Mouse (Mus musculus) cerebellum, adult 8-10 months (tissue): ENCODE data around the gene Slc22a21.

Source experiments
- DNase-seq: peaks from one replicate; pipeline ENCODE4 v3.0.0; 2022

The Slc22a21 gene

DNA sequence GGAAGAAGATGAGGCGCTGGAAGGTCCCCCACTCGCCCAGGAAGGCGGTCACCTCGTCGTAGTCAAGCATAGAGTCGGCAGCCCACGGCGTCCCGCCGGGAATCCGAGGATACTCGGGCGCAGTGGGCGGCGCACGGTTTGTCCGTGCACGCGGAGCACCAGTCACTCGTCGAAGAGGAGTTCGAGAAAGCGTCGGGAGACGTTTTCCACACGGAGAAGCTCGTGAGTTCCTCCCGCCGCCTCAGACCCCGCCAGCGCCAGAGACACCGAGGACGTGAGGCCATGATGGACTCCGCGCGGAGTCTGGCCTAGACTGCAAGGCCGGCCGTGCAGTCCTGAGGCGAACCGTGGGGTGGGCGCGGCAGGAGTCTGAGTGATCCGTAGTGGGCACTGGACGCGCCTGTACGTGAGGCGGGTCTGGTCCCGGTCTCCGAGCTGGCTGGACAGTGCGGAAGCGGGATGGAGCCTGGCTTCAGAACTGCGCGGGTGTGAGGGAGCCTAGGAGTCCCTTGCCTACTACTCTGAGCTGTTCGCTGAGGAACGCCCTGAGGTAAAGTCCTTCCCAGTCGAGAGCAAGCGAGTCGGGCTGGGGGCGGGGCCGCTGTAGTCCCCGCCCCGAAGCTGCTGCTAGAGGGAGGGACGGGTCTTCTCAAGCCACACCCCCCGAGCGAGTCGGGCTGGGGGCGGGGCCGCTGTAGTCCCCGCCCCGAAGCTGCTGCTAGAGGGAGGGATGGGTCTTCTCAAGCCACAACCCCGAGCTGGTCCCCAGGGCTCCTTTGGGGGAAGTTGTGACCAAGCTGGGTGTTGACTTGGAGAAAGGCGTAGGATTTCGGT is at the start of gene Slc22a21:
TSS of gene Slc22a21 (minus strand) at position 545 of the 834 bp plus-strand sequence.
- DNase-seq, result peak; percentile 36

DNA sequence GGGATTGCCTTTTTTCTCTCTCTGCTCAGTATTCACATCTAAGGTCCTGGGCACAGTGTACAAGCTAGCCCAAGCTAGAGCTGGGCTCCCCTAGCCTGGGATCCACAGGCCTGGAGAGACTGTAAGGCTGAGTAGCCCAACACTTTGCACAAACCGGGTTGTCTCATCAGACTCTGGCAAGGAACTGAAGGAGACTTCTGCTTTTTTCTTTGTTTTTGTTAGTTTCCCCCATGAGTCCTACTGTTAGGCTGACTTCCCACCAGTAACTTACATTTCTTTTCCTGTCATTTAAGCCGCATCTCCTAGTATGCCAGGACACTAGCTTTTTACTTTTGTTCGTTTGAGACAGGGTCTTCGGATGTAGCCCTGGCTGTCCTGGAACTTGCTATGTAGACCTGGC is 48.9 kb upstream of the Slc22a21 start:
- peak; percentile 47 for DNase-seq

DNA sequence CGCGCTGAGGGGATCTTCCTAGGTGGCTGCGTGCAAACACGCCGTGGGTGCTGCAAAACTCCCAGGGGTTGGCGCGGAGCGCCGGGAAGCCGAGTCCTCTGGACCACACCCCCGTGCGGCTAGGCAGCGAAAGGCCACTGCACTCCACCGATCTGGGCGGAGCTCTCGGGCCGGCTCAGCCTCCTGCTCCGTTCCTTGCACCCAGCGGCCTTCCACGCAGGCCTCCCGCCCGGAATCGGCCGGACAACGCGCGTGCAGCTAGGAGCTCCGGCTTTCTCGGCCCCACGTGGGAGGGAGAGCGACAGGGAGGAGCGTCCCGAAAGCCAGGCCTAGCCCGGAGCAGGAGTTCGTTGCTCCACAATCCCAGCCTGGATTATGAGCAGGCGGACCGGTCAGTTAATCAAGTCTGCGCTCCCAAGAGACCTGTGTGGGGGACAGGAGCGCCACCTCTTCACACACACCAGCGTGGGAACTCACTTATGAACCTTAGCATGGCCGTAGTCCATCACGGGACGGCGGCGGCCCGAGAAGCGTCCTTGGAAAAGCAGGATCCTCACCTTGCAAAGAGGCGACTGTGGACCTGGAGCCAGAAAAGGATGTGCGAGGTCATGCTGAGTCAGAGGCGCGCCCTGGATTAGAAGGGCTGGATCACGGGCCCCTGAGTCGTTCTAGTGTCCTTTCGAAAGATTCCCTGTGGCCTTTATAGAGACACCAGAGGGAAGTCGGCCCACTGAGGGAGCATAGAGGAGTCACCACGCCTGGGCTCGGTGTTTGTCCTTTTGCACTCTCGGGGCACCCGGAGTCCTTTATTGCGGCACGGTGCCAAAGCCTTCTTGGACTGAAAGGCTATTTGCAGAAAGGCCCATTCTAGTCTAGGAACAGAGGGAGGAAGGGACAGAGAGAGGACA is 48.2 kb upstream of the Slc22a21 start, which contains the start of gene Slc22a4:
TSS of gene Slc22a4 (minus strand) at position 47 of the 908 bp plus-strand sequence.
- peak; percentile 85 for DNase-seq

DNA sequence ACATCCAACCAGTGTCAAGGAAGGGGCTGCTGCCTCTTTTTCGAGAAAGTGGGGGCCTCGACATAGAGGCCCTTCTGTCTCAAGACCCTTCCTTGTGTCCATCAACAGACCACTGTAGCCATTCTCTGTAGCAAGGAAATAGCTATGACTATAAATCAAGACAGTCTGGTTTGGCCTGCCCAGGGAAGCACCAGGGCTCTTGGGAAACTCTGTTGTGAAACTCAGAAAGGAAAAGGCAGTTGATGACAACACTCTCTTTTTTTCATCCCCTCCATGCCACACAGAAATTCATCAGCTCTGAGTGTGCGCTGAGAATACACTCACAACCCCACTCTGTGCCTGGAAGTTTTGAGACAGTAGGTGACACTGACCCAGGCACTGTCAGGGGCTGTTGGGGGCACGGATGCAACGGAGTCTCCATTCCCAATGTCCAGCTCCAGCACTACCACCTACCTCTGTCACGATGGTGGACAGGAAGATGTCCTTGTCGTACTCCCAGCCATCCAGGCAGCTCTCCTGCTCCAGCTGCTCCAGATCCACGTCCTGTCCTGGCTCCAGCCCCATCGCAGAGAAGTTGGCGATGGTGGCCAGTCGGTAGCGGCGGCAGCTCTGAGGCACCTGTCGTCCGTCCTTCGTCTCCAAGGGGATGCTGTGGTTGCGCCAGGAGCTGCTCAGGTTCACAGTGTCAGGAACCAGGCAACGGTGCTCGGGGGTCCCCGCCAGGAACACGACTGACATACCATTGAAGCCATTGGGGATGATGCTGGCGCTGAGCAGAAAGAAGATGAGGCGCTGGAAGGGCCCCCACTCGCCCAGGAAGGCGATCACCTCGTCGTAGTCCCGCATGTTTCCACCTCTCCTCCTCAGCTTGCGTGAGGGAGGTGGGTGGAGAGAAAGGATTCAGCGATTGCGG is 47.3 kb upstream of the Slc22a21 start:
- DNase-seq, result peak; percentile 60

DNA sequence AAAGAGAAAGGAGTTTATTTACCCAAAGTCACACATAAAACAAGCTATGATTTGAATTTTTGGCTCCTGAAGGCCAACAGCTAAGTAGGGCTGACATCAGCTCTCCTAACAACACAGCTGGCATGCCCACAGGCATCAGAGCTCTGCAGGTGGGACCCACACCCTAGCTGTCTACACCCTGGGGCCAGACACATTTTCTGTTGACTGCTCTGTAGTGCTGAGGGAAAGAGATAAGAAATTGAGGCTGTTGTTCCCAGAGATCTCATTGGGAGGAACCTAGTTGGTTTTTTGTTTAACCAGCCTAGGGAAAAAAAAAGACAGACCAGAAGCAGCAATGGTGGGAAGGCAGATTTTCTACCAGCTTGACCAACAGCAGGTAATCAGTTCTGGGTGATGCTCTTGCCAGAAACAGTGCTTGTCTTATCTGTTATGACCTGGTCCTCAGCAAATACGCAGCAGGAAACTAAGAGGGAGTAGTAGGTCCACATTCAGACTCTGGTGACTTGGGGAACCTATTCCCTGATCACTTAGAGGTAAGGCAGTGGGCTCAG is 46.4 kb upstream of the Slc22a21 start:
- no peak for DNase-seq

DNA sequence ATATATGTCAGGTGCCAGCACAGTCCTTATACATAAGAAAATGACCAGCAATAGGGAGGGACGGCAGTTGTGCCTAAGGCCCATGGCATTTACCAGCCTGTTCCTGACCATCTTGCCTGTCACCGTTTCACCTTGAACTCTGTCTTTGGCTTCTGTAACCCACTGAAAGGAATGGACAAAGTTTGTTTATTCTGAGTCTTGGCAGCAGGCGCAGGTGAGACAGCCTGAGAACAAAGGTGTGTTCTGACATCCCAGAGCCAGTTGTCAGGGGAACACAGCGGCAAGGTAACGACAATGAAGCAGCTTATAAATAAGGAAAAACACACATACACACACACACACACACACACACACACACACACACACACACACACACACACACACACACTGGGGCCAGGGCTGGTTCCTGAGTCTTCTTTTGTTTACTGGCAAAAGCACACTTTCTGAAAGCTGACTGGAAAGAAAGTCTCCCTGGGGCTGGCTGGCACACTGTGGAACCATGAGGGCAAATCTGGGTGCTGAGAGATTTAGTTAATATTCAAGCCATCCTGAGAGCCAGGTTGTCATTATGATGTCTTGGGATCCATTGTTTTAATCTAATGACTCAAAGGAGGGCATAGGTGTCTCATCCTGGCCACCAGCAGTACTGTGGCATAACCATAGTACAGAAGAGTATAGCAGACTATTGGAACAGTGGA is 41.4 kb upstream of the Slc22a21 start:
- no peak for DNase-seq

DNA sequence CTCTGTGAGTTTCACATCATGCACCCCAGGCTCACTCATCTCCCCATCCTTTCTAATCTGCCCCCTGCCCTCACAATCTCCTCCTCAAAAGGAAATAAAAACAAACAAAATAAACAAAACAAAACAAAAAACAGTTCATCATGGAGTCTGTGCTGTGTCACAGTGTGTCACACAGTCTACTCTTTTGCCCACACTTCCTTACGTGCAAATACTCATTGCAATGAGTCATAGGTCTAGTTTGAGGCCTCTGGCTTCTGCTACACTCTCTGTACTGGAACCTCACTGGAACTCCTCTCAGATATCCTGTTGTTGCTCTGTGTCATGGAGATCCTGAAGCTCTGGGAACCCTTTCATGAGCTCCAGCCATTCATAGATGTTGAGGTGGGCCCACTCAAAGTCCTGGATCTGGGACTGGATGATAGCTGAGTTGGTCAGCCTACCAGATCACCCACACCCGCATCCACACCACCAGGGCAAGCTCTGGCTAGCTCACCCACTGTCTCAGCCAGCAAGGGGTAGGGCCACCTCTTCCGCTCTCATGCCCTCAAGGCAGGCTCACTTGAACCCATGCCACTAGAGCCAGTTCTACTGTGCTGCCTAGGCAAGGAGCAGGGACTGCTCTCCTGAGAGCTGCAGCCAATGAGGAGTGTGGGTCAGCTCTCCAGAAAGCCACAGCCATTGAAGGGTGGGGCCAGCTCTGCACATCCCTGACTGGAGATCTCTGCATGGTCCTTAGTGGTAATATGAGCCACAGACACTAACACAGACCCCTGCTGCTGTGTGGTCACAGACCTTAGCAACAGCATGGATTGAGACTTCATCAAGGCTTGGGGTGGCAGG is 39.0 kb upstream of the Slc22a21 start:
- no peak for DNase-seq

DNA sequence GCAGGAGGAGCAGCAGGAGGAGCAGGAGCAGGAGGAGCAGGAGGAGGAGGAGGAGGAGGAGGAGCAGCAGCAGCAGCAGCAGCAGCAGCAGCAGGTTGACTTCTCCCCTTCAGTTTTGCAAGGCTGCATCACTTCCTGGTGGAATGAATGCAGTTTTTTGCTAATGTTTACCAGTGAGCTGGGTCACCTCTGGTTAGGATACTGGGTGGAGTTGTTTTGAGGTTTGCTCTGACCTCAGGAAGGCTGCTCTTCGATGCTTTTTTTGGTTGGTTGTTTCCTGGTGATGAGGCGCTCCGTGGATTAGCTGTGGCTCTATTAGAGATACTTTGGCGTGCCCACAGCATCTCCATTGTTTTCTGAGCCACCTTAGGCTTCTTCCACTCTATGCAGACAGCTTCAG is 37.5 kb upstream of the Slc22a21 start:
- no peak for DNase-seq

DNA sequence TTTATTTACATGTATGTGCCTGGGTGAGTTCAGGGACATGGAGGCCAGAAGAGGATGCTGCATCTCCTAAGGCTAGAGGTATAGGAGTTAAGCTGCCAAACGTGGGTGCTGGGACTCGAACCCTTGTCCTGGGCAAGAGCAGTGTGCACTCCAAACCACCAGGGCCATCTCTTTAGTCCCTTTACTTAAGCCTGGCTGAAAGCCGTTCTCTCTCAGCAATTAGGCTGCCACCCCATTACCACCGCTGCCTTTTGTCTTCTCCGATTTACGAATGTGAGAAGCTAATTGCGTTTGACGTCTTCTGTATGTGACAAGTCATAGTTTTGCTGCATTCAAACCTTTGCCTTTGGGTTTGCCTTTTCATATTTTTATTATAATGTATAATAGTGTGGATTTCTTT is 35.9 kb upstream of the Slc22a21 start:
- DNase-seq, result no peak

DNA sequence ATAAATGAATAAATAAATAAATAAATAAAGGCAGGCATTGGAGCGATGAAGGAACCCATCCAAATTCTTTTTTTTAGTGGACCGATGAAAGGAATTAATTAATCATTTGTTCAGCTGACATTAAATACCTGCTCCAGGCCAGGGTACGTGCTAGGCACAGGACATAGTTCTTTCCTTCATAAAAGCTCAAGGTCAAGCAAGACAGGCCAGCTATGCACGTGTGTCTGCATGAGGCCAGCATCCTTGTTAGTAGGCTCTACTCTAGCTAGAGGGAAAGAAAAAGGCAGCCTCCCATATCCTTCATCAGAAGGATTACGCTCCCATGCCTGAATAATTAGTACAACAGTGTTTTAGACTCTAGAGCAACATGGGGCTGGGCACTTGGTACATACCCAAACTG is 32.8 kb upstream of the Slc22a21 start:
- no peak for DNase-seq

DNA sequence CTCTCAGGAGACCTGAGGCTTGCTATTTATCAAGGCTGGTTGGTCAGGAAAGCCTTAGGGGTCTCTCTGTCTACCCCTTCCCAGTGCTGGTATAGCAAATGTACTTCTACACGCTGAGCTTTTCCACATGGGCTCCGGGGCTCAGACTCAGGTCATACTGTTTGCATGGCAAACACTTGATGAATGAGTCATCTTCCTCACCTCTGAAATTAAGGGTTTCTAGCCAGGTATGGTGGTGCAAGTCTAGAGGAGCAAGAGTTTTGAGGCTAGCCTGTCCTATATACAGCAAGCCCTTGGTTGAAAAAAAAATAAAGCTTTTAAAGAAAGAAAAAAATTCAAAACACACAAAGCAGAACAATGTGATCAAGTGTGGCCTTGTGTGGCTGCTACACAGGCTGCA is 31.1 kb upstream of the Slc22a21 start:
- DNase-seq, result no peak

DNA sequence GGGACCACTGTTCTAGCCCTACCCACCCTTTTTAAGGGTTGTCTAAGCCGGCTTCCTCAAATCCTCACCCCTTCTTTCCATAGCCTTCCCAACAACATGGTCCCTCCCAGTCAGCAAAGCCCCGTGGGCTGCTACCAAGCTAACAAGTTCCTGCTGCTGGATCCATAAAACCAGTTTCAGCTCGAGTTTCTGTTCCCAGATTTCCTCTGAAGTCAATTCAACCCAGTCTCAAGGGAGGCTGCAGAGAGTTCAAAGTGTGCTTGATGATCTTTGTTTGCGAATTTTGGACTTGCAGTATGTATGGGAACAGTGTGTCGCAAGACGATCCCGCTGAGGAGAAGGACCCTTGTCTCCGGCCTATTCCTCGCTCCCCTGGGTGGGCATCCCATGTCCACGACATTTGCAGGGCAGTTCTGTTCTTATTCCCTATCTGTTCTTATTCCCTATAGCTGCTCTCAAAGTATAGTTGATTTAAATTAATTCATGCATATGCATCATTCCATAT is 28.3 kb upstream of the Slc22a21 start:
- peak; percentile 25 for DNase-seq

DNA sequence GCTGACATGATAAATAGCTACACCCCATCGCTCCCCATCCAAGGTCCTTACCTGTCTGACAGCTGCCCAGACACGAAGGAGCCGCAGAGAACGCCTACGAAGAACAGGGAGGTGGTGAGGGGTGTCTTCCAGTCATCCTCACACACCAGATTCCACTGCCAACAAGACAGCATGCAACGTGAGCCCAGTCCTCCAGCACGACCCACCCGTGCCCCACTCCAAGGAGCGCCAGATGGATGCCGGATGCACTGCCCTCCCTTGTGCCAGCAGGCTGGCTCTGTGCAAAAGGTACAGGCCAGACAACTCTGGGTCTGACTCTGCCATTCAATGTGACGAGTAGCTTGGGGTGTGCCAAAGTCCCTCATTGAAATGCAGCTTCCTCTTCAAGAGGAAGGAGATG is 27.6 kb upstream of the Slc22a21 start:
- peak; percentile 83 for DNase-seq

DNA sequence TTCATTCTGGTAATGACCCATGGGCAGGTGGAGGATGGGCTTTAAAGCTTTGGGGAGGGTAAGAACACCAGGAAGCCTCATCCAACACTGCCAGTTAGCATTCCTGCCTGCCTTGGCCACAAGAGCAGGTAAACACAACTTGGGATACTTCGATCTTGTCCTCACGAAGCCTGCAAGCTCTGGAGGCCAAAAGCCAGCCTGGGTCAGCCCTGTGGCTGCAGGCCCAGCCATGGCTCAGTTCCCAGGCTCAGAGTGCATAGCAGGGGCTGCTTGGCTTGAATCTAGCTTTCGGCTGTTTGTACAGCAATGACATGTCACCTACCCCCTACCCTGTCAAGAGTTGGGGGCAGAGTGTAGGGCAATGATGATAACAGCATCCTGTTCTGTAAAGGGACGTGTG is 26.8 kb upstream of the Slc22a21 start:
- peak; percentile 74 for DNase-seq

DNA sequence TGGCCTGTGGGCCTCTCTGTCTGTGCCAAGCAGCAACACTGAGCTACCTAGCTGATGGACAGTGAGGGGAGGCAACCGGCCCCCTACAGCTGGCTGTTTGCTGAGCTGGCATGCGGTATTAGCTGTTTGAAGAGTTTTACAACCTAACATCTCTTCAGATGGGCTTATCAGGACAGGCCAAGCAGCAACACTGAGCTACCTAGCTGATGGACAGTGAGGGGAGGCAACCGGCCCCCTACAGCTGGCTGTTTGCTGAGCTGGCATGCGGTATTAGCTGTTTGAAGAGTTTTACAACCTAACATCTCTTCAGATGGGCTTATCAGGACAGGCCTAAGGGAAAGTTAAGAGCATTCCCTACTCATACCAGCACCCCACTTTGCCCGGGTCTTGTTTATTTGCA is 26.2 kb upstream of the Slc22a21 start:
- DNase-seq, result peak; percentile 21

DNA sequence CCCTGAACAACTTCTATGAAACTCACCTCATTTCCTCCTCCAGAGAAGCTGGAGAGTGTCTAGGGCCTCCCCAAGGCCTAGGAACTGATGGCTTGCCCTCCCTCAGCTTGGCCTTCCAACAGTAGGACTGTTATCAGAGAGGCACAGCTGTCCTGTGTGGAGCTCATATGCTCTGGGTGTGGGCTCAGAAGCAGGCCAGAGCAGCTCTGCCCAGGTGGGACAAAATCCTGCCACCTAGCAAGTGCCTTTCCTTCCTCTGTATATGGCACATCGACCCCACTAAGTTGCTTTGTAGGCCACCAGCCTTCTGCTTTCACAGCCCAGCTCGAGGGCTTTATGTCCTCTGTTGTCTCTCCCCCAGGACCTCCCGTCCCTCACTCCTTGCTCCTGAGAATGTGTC is 24.6 kb upstream of the Slc22a21 start:
- DNase-seq, result no peak

DNA sequence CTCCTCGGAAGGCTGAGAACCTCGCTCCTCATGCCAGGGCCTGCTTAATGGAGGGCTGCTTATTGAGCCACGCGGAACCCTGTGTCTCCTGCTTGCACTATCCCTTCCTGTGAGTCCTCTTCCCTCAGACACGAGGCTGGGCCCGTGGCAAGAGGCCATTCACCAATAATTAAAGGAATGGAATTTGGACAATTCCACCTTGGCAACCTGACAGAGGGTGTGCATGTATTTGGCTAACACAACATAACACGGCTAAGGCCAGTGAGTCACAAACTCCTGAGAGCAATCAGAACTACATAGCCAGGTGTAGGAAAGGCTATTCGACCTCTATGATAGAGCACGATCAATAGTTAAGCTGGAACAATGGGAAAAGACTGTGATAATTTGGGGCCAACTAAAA is 24.1 kb upstream of the Slc22a21 start:
- DNase-seq, result peak; percentile 43

DNA sequence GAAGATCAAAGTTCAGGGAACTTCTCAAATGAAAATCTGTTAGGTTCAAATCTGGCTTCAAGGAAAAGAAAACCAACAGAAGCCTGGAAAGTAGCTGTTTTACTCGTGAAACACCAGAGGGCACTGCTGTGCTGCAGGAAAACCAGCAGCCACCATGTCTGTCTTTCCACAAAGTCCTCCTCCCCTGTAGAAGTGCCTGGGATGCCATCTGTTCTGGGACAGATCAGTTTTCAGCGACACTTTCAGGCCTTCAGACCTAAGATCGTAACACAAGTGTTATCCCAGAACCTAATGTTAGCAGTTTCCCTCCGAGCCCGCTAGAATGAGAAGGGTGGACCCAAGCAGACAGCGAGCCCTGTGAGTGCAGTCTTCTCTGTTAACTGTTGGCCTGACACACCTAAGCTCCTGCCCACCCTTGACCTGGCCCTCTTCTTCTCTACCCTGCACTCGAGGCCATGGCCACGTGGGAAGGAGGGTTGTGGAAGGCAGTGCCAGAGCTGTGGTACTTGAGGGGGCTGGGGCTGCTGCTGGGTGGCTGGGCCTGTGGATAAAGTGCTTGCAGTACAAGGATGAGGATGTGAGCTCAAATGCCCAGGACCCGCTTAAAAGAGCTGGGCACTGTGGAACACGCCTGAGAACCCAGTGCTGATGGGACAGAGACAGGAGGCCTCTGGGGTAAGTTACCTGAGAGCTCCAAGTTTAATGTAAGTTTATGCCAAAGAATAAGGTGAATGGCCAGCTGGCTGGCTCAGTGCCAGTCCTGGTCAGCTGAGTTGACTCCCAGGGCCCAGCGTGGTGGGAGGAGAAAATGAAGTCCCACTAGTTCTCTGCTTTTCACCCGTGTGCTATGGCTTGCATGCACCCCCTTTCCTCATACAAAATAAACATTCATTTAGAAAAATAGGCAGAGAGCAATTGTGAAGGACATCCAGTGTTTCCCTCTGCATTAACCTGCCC is 22.9 kb upstream of the Slc22a21 start:
- DNase-seq, result peak; percentile 81

DNA sequence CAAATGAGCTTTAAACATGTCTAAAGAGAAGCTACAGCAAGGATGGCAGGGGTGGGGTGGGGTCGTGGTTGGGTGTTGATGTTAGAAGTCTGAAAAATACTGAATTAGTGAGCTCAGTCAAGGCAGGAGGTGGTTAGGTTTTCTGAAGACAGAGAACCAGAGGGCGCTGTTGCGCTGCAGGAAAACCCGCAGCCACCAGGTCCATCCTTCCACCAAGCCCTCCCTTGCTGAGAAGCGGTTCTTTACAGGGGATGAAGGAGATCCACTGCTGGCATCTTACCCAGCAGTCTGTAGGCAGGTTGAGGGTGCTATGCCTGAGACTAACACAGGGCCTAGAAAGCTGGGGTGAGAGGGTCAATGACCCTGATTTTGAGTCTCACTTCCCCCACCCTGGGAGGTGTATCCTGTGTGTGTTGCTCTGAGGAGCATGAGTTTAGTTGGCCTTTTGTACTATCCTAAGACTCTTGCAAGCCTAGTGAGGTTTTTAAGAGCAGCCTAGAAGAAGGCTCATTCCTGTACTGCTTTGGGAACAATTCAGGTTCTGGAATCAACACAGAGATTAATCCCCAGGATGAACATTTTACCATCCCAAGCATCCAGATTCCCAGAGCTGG is 22.1 kb upstream of the Slc22a21 start:
- peak; percentile 80 for DNase-seq
